In genomic region chr12:69501346-69501730, GRCm38 (mm10) we compare ENCODE assay signal across 8 mouse cellular contexts.
DNase-seq lines count a peak whose midpoint lies in the region; ATAC-seq and TF ChIP-seq lines count a peak whose summit lies in the region.

No protein-coding gene starts in this region.

- TF ChIP-seq EP300 in heart, postnatal 0 days (IDR thresholded peaks at IDR 0.05; ENCODE audit: low read depth): no peak

- H3K9ac ChIP-seq in heart, embryonic 12.5 days: no peak overlapping the region
- H3K9ac ChIP-seq in heart, postnatal 0 days (replicated peaks; ENCODE audit: low read depth, low read length): no peak overlapping the region
- H3K9ac ChIP-seq in midbrain, embryonic 11.5 days (ENCODE audit: low read length): no peak overlapping the region

- no peak for TF ChIP-seq CTCF in bone marrow macrophage, adult 2 months (IDR thresholded peaks at IDR 0.05; ENCODE audit: low read depth, low read length)
- TF ChIP-seq CTCF in heart, postnatal 0 days (IDR thresholded peaks at IDR 0.05; ENCODE audit: low read depth): no peak

- no peaks in the 10 kb centered on the region for H3K27me3 ChIP-seq in heart, embryonic 12.5 days (replicated peaks)
- H3K27me3 ChIP-seq in heart, postnatal 0 days (ENCODE audit: control insufficient read depth, insufficient read depth, low read length): no peaks in the 10 kb centered on the region
- no peaks in the 10 kb centered on the region for H3K27me3 ChIP-seq in midbrain, embryonic 11.5 days (ENCODE audit: control insufficient read depth, insufficient read depth, low read length)

- no peaks in the 10 kb centered on the region for H3K36me3 ChIP-seq in heart, embryonic 12.5 days
- H3K36me3 ChIP-seq in heart, postnatal 0 days (replicated peaks; ENCODE audit: control insufficient read depth, insufficient read depth, low read length): no peaks in the 10 kb centered on the region
- H3K36me3 ChIP-seq in midbrain, embryonic 11.5 days (ENCODE audit: control insufficient read depth, insufficient read depth, low read length): no peaks in the 10 kb centered on the region

- H3K4me3 ChIP-seq in heart, embryonic 12.5 days: no peak overlapping the region
- H3K4me3 ChIP-seq in bone marrow macrophage, adult 2 months (ENCODE audit: insufficient read depth, low read length): no peak overlapping the region
- no peak overlapping the region for H3K4me3 ChIP-seq in heart, postnatal 0 days (ENCODE audit: low read depth, low read length)
- H3K4me3 ChIP-seq in midbrain, embryonic 11.5 days (ENCODE audit: low read depth, low read length): no peak overlapping the region

- no peaks in the 10 kb centered on the region for H3K9me3 ChIP-seq in heart, embryonic 12.5 days (replicated peaks)
- H3K9me3 ChIP-seq in heart, postnatal 0 days (replicated peaks; ENCODE audit: control insufficient read depth, low read length): no peaks in the 10 kb centered on the region
- no peaks in the 10 kb centered on the region for H3K9me3 ChIP-seq in midbrain, embryonic 11.5 days (ENCODE audit: control insufficient read depth, low read length)

- H3K4me2 ChIP-seq in heart, embryonic 12.5 days: peak overlapping the region; percentile 46; the same call in 1 of the 2 replicates
- peak overlapping the region; percentile 53 for H3K4me2 ChIP-seq in heart, postnatal 0 days (ENCODE audit: low read depth, low read length)
- no peak overlapping the region for H3K4me2 ChIP-seq in midbrain, embryonic 11.5 days

- DNase-seq in heart, postnatal 36 days: no peak
- DNase-seq in heart, postnatal 0 days (ENCODE audit: low spot score): no peak
- peak; percentile 77 for DNase-seq in midbrain, embryonic 11.5 days (ENCODE audit: low spot score, missing footprints)
- DNase-seq in right cerebral cortex, postnatal 14 days: no peak
- no peak for DNase-seq in urinary bladder, postnatal 10 days (ENCODE audit: low spot score)
- no peak for DNase-seq in cerebellum, postnatal 25 days

- no peak for ATAC-seq in heart, embryonic 12.5 days (ENCODE audit: insufficient number of reproducible peaks, low FRiP score)
- no peak for ATAC-seq in heart, postnatal 0 days (ENCODE audit: insufficient read depth, low read depth)
- no peak for ATAC-seq in midbrain, embryonic 11.5 days (ENCODE audit: low FRiP score)

- peak overlapping the region; percentile 87 for H3K27ac ChIP-seq in heart, embryonic 12.5 days (ENCODE audit: poor library complexity, severe bottlenecking)
- H3K27ac ChIP-seq in bone marrow macrophage, adult 2 months (ENCODE audit: insufficient read depth, low read depth, low read length): peak overlapping the region; percentile 98
- H3K27ac ChIP-seq in heart, postnatal 0 days (ENCODE audit: low read depth): peak overlapping the region; percentile 95
- H3K27ac ChIP-seq in midbrain, embryonic 11.5 days (ENCODE audit: low read depth, low read length): no peak overlapping the region

- intact Hi-C loops in heart, postnatal 36 days (cut with DNase I): loop anchor here (2.0 kb wide), 1 partner anchor 15 kb away; no protein-coding TSS in a partner anchor

- WGBS in heart, embryonic 12.5 days: 35% methylated on average over 2 of the region's 2 CpGs
- 45% methylated on average over 2 of the region's 2 CpGs for WGBS in heart, postnatal 0 days
- 45% methylated on average over 2 of the region's 2 CpGs for WGBS in midbrain, embryonic 11.5 days

- peaks cover 31% of the 10 kb centered on the region for H3K4me1 ChIP-seq in heart, embryonic 12.5 days (replicated peaks)
- peaks cover 34% of the 10 kb centered on the region for H3K4me1 ChIP-seq in bone marrow macrophage, adult 2 months (ENCODE audit: control insufficient read depth, insufficient read depth, low read length)
- H3K4me1 ChIP-seq in heart, postnatal 0 days (ENCODE audit: control insufficient read depth, insufficient read depth): peaks cover 25% of the 10 kb centered on the region
- H3K4me1 ChIP-seq in midbrain, embryonic 11.5 days (ENCODE audit: control insufficient read depth, insufficient read depth, low read length): peaks cover 7% of the 10 kb centered on the region

- no peak for TF ChIP-seq POLR2A in bone marrow macrophage, adult 2 months (IDR thresholded peaks at IDR 0.05; ENCODE audit: borderline replicate concordance, low read depth, low read length)
